Mouse (Mus musculus) monocyte, adult 5-6 weeks (primary cell): ENCODE data around the gene Sprr3. TPM values are rescaled to one million over a fixed set of nuclear protein-coding genes. Genes with fewer than 3 reads are reported as not detected.

ENCODE experiments used
- total RNA-seq: library from RNA; stranded (forward); fragments of 200-1000, 200-491, 200-594 nt; gene quantifications from 3 replicates; pipeline ENCODE4 v1.2.3, GENCODE M21; 2017

The Sprr3 gene
- total RNA-seq, 1 experiment from 2014 or later, result not detected

Other genes starting within 250 kb of the Sprr3 start
- gene Sprr2a1, start 242.9 kb downstream of the Sprr3 start, total RNA-seq, result not detected in 3 replicates
- not detected in 3 replicates for gene Sprr2a2, start 242.8 kb downstream of the Sprr3 start, total RNA-seq
- not detected in 3 replicates for gene Sprr2a3, start 173.3 kb downstream of the Sprr3 start, total RNA-seq
- not detected in 3 replicates for gene Sprr2b, start 142.1 kb downstream of the Sprr3 start, total RNA-seq
- not detected in 3 replicates for gene Sprr2d, start 119.6 kb downstream of the Sprr3 start, total RNA-seq
- gene Sprr2e, start 106.6 kb downstream of the Sprr3 start, total RNA-seq, result not detected in 3 replicates
- not detected in 3 replicates for gene Sprr2f, start 93.5 kb downstream of the Sprr3 start, total RNA-seq
- gene Sprr2h, start 73.0 kb downstream of the Sprr3 start, total RNA-seq, result not detected in 3 replicates
- gene Sprr2i, start 50.7 kb downstream of the Sprr3 start, total RNA-seq, result not detected in 3 replicates
- not detected in 3 replicates for gene Sprr2j-ps, start 40.6 kb downstream of the Sprr3 start, total RNA-seq
- 1.3 to 3.4 TPM (median 2.5 TPM) in 3 replicates for gene Gm9774, start 29.3 kb downstream of the Sprr3 start, total RNA-seq
- gene Sprr2k, start 26.1 kb downstream of the Sprr3 start, total RNA-seq, result not detected in 3 replicates
- not detected in 3 replicates for gene Sprr1b, start 19.9 kb downstream of the Sprr3 start, total RNA-seq
- not detected in 3 replicates for gene Sprr1a, start 27.2 kb upstream of the Sprr3 start, total RNA-seq
- not detected in 3 replicates for gene Sprr4, start 41.8 kb upstream of the Sprr3 start, total RNA-seq
- not detected in 3 replicates for gene 2310046K23Rik, start 75.8 kb upstream of the Sprr3 start, total RNA-seq
- gene Ivl, start 115.0 kb upstream of the Sprr3 start, total RNA-seq, result not detected in 3 replicates
- gene Smcp, start 130.3 kb upstream of the Sprr3 start, total RNA-seq, result not detected in 3 replicates
- not detected in 3 replicates for gene 2210017I01Rik, start 148.8 kb upstream of the Sprr3 start, total RNA-seq
- not detected in 3 replicates for gene Lce6a, start 162.9 kb upstream of the Sprr3 start, total RNA-seq
- gene Lce1a1, start 189.6 kb upstream of the Sprr3 start, total RNA-seq, result not detected in 3 replicates
- not detected in 3 replicates for gene Lce1b, start 198.2 kb upstream of the Sprr3 start, total RNA-seq
- gene Lce1a2, start 211.6 kb upstream of the Sprr3 start, total RNA-seq, result not detected in 3 replicates
- gene Lce1c, start 220.5 kb upstream of the Sprr3 start, total RNA-seq, result not detected in 3 replicates
- not detected in 3 replicates for gene Lce1d, start 228.5 kb upstream of the Sprr3 start, total RNA-seq